Mouse (Mus musculus): ENCODE data around the gene Mbnl3. TPM values are rescaled to one million over a fixed set of nuclear protein-coding genes. Genes with fewer than 3 reads are reported as not detected.
A peak's percentile ranks its signal among the peaks of the same experiment; 100 is the strongest.

Mbnl3 gene
- polyA plus RNA-seq, 1 experiment from 2014 or later: 3.0 TPM

DNA sequence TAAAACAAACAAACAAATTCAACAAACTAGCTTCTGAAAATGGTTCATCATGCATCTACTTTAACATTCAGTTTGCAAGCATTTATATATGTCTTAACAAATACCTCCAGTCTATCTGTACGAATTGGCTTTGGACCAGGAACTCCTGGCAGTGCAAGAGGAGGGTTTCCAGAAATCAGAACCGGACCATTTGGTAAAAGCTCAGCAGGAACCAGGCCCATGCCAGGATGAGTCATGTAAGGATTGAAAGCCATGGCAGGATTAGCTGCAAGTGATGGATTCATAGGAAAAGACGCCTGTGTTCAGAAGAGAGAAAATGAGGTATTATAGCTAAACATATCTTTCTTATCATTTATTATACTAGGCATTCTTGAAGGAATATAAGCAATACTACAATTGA is 75.0 kb downstream of the Mbnl3 start:
- Histone ChIP-seq H3K4me1 (replicated peaks; ENCODE audit: control insufficient read depth, insufficient read depth, low read length) (no peaks in the 10 kb centered on the region), H3K27ac (ENCODE audit: low read depth, low read length) (no peak overlapping the region), H3K4me2 (replicated peaks; ENCODE audit: low read depth) (no peak overlapping the region), H3K36me3 (ENCODE audit: control insufficient read depth, insufficient read depth) (no peaks in the 10 kb centered on the region), H3K27me3 (replicated peaks; ENCODE audit: control insufficient read depth, insufficient read depth, low read length) (no peaks in the 10 kb centered on the region), H3K4me3 (ENCODE audit: low read depth, low read length) (no peak overlapping the region), H3K9ac (ENCODE audit: low read depth, low read length) (no peak overlapping the region), H3K9me3 (ENCODE audit: control insufficient read depth) (no peaks in the 10 kb centered on the region)
- 88% methylated on average over 3 of the region's 3 CpGs for WGBS
- no peak for TF ChIP-seq CTCF (IDR thresholded peaks at IDR 0.05; ENCODE audit: low read depth)
- no peak for ATAC-seq

DNA sequence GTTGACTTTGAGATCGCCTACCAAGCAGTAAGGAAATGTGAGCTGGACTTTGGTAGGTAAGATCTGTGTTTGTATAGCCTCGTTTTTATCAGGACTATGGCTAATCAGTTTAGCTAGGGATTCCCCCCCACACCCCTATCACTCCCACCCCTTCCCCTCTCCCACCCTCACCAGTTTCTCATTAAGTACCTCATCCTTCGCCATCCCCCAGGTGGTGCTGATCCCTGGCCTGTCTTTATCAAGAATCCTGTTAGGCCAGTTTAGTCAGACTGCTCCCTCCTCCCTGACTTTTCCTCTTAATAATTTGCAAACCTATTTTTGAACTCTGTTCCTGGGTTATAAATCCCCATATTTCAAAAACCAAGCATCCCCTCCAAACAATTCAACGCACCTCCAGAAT is 103.6 kb downstream of the Mbnl3 start:
- WGBS: 50% methylated on average over 4 of the region's 4 CpGs
- TF ChIP-seq CTCF (IDR thresholded peaks at IDR 0.05; ENCODE audit: low read depth): no peak
- ATAC-seq: 0 out of 2 replicates have a peak, but pooled peaks have one; percentile 28

DNA sequence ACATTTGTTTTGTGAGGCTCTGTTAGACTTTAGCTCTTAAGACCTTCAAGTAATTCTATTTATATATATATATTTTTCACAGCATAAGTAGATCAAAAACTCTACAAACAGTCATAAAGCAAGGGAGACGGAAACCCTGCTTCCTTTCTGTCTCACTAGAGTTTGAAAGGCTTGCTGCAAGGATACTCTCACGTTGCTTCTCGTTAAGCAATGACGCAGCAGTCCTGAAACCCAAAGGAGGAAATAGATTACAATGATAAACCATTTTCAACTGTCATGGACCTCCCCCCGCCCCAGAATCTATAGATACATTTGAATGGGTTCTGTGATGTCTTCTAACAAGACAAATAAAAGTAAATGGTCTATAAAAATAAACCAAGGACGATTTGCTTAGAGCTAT is 121.4 kb downstream of the Mbnl3 start:
- 73% methylated on average over 6 of the region's 6 CpGs for WGBS
- ATAC-seq: no peak
- no peaks in the 10 kb centered on the region for H3K4me1 ChIP-seq (replicated peaks; ENCODE audit: control insufficient read depth, insufficient read depth, low read length)
- no peak overlapping the region for H3K27ac ChIP-seq (ENCODE audit: low read depth, low read length)
- H3K9ac ChIP-seq (ENCODE audit: low read depth, low read length): no peak overlapping the region
- H3K4me2 ChIP-seq (replicated peaks; ENCODE audit: low read depth): no peak overlapping the region
- no peaks in the 10 kb centered on the region for H3K9me3 ChIP-seq (ENCODE audit: control insufficient read depth)
- H3K4me3 ChIP-seq (ENCODE audit: low read depth, low read length): no peak overlapping the region
- H3K36me3 ChIP-seq (ENCODE audit: control insufficient read depth, insufficient read depth): no peaks in the 10 kb centered on the region
- H3K27me3 ChIP-seq (replicated peaks; ENCODE audit: control insufficient read depth, insufficient read depth, low read length): no peaks in the 10 kb centered on the region
- no peak for TF ChIP-seq CTCF (IDR thresholded peaks at IDR 0.05; ENCODE audit: low read depth)

More for the DNA sequence above, 103.6 kb downstream of the Mbnl3 start:
- Histone ChIP-seq H3K4me1 (replicated peaks; ENCODE audit: control insufficient read depth, insufficient read depth, low read length) (no peaks in the 10 kb centered on the region), H3K4me3 (ENCODE audit: low read depth, low read length) (no peak overlapping the region), H3K36me3 (ENCODE audit: control insufficient read depth, insufficient read depth) (no peaks in the 10 kb centered on the region), H3K9ac (ENCODE audit: low read depth, low read length) (no peak overlapping the region), H3K4me2 (replicated peaks; ENCODE audit: low read depth) (no peak overlapping the region), H3K9me3 (ENCODE audit: control insufficient read depth) (no peaks in the 10 kb centered on the region), H3K27me3 (replicated peaks; ENCODE audit: control insufficient read depth, insufficient read depth, low read length) (no peaks in the 10 kb centered on the region), H3K27ac (ENCODE audit: low read depth, low read length) (no peak overlapping the region)

DNA sequence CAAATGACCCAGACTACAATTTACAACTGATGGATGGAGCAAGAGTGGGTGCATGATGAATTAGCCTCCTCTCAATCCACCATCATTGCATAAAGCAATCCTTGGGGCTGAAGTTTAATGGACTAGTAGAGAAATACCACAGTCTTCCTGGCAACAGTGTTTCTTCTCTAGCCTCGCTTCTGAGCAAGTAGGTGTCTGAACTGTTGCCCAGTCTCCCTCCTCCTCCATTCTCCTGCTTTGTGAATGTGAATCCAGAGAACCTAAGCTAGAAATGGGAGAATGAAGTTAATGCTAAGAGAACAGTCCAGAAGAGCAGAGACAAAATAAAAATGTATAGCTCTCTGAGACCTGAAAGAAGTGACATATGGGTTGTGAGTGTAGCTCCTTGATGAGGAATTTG is 122.1 kb downstream of the Mbnl3 start:
- no peaks in the 10 kb centered on the region for H3K27me3 ChIP-seq (replicated peaks; ENCODE audit: control insufficient read depth, insufficient read depth, low read length)
- no peaks in the 10 kb centered on the region for H3K4me1 ChIP-seq (replicated peaks; ENCODE audit: control insufficient read depth, insufficient read depth, low read length)
- no peak overlapping the region for H3K27ac ChIP-seq (ENCODE audit: low read depth, low read length)
- no peak overlapping the region for H3K9ac ChIP-seq (ENCODE audit: low read depth, low read length)
- TF ChIP-seq CTCF (IDR thresholded peaks at IDR 0.05; ENCODE audit: low read depth): no peak
- WGBS: 77% methylated on average over 1 of the region's 1 CpGs
- no peak overlapping the region for H3K4me2 ChIP-seq (replicated peaks; ENCODE audit: low read depth)
- no peak overlapping the region for H3K4me3 ChIP-seq (ENCODE audit: low read depth, low read length)
- ATAC-seq: no peak
- no peaks in the 10 kb centered on the region for H3K9me3 ChIP-seq (ENCODE audit: control insufficient read depth)
- H3K36me3 ChIP-seq (ENCODE audit: control insufficient read depth, insufficient read depth): no peaks in the 10 kb centered on the region

DNA sequence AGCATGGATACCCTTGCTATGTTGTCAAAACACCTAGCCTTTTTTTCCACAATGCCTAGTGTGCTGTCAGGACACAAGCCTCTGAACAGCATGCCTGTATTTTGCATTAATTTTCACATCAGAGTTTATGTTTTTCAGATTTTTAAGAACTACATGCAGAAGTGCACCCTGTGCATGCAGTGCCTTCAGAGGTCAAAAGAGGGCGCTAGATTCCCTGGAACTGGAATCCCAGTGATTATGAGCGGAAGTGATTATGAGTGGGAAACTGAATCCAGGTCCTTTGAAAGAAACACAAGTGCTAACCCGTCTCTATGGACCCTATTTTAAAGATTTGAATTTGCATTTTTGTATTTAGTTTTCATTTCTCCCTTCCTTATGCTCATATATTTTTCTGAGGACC is 129.6 kb downstream of the Mbnl3 start:
- 40% methylated on average over 3 of the region's 3 CpGs for WGBS
- H3K4me1 ChIP-seq (replicated peaks; ENCODE audit: control insufficient read depth, insufficient read depth, low read length): no peaks in the 10 kb centered on the region
- H3K36me3 ChIP-seq (ENCODE audit: control insufficient read depth, insufficient read depth): no peaks in the 10 kb centered on the region

More for the DNA sequence above, 129.6 kb downstream of the Mbnl3 start:
- Histone ChIP-seq H3K9ac (ENCODE audit: low read depth, low read length) (no peak overlapping the region), H3K9me3 (ENCODE audit: control insufficient read depth) (no peaks in the 10 kb centered on the region), H3K27me3 (replicated peaks; ENCODE audit: control insufficient read depth, insufficient read depth, low read length) (no peaks in the 10 kb centered on the region), H3K4me3 (ENCODE audit: low read depth, low read length) (no peak overlapping the region), H3K4me2 (replicated peaks; ENCODE audit: low read depth) (no peak overlapping the region), H3K27ac (ENCODE audit: low read depth, low read length) (no peak overlapping the region)
- ATAC-seq: no peak
- TF ChIP-seq CTCF (IDR thresholded peaks at IDR 0.05; ENCODE audit: low read depth): peak; percentile 68

Small RNAs within 50 kb of the gene (microRNA-seq; reads per million reads assigned to microRNA genes)
- not detected for gene Gm23417

Other genes starting within 250 kb of the Mbnl3 start
- 18.4 and 20.4 TPM in 2 replicates for gene Rap2c, start 188.5 kb downstream of the Mbnl3 start, polyA plus RNA-seq (2015; fragmentation: Nextera tagmentation; extraction: Ambion mirVana)

Data from intestine, postnatal 0 days (tissue).